Mouse (Mus musculus) stomach, postnatal 0 days (tissue): ENCODE results near the gene Cfap43.

Source experiments
- CTCF ChIP-seq: IDR thresholded peaks from 2 replicates; pipeline ENCODE4 v1.5.1; 2016; ENCODE audit warnings: antibody characterized with exemption, low read depth, mild to moderate bottlenecking, moderate library complexity
- EP300 ChIP-seq: optimal IDR thresholded peaks from 2 replicates; pipeline ENCODE3; 2016; ENCODE audit warnings: antibody characterized with exemption

DNA sequence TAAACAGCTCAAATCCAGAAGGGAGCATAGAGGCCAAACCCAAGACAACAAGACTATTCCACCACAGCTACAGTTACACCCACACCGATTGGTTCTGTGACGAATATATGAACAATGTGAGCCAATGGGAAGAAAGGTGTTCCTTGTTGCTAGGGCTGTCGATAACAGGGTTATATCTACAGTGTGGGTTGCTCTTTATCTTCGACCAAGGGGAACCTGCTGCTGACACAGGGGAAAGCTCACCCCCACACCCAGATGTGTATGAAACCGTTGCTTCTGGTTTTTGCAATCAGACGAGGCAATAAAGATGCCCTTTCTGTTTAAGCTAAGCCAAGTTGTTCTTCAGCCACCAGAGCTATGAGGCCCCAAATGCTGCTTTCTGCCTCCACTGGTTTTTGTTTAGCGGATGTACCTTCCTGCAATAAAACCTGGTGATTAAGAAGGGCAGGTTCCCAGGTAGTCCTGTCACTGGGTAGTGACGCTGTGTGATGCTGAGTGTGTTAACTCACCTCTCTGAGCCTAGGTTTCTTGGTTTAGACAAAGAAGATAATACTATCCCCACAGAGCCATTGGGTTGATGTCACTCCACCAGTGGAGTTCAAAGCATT, 20.5 kb downstream of the Cfap43 start:
- TF ChIP-seq CTCF = no peak
- TF ChIP-seq EP300 = no peak
